Mouse (Mus musculus): Measurements from ENCODE around the gene Lix1l.

Gene Lix1l

GRCm38 (mm10) chr3:96565105-96565504, 35.8 kb upstream of the Lix1l start:
- DNase-seq (ENCODE audit: low read depth in 1 of 2, low spot score in 2 of 2), result no peak

GRCm38 (mm10) chr3:96566661-96567450, 34.1 kb upstream of the Lix1l start:
- DNase-seq (ENCODE audit: low read depth in 1 of 2, low spot score in 2 of 2), result no peak

GRCm38 (mm10) chr3:96568605-96569004, 32.3 kb upstream of the Lix1l start:
- DNase-seq (ENCODE audit: low read depth in 1 of 2, low spot score in 2 of 2), result no peak

DNA sequence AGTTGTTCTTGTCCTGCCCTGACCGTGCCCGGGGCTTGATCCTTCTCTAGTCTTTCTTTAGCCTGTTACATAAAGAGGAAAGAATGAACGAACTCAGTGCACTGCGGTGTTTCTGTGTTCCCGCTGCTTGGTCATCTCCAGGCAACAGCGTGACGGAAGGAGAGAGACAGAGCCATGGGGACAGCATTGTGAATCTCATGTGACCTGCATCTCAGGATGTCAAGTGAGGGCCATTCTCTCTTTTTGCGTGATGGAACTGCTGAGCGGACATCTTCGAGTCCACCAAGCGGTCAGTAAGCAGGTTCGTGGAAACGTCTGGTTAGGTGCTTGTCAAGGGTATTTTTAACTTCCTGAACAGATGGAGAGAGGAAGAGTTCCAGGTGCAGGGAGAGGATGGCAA, 31.4 kb upstream of the Lix1l start:
- no peak for DNase-seq (ENCODE audit: low read depth in 1 of 2, low spot score in 2 of 2)

GRCm38 (mm10) chr3:96569966-96570605, 30.9 kb upstream of the Lix1l start:
- DNase-seq (ENCODE audit: low read depth in 1 of 2, low spot score in 2 of 2), result no peak

DNA sequence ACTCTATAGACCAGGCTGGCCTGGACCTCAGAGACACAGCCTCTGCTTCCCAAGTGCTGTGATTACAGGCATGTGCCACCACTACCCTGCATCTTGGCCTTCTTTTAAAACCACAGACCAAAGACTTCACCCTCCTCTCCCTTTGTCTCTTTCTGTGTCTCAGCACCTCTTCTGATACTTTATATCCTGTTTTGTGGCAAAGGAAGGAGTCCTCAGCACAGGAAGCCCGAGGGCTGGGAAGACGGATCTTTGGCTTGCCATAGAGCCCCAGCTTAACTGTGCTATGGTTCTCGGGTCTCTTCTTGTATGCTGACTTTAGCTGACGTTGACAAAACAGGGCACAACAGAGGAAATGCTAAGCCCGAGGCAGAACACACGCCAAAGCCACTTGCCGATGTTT, 30.3 kb upstream of the Lix1l start:
- no peak for DNase-seq (ENCODE audit: low read depth in 1 of 2, low spot score in 2 of 2)

- no peak for DNase-seq (ENCODE audit: low read depth in 1 of 2, low spot score in 2 of 2)
Measured at GRCm38 (mm10) chr3:96571336-96571735, 29.6 kb upstream of the Lix1l start.

DNA sequence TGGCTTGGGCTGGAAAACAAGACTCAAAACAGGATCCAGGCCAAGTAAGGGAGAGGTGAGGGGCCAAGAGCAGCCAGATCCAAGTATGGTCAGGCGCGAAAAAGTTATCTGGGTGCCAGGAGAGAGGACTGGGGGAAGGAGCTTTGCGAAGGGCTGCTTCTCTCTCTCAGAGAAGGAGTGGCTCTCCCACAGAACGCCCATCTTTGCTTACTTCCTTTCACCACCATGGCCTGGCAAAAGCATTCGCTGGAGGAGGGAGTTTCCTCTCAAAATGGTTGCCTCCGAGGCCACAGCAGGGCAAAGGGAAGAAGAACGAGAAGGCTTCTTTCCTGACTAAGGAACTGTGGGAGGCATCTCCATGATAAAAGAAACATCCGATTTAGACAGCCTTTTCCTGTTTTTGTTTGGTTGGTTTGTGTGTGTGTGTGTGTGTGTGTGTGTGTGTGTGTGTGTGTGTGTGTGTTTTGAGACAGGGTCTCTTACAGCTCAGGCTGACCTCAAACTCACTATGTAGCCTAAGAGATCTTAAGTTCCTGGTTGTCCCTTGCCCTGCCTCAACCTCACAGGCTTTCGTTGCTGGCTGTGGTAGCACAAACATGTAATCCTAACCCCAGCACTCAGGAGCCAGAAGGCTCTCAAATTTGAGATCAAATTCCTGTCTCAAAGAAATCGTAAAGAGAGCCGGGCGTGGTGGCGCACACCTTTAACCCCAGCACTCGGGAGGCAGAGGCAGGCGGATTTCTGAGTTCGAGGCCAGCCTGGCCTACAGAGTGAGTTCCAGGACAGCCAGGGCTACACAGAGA, 28.9 kb upstream of the Lix1l start:
- peak in 1 of 2 experiments; percentile 53 for DNase-seq (ENCODE audit: low read depth in 1 of 2, low spot score in 2 of 2)

- no peak for DNase-seq (ENCODE audit: low read depth in 1 of 2, low spot score in 2 of 2)
Measured at GRCm38 (mm10) chr3:96573611-96574511, 27.1 kb upstream of the Lix1l start.

DNA sequence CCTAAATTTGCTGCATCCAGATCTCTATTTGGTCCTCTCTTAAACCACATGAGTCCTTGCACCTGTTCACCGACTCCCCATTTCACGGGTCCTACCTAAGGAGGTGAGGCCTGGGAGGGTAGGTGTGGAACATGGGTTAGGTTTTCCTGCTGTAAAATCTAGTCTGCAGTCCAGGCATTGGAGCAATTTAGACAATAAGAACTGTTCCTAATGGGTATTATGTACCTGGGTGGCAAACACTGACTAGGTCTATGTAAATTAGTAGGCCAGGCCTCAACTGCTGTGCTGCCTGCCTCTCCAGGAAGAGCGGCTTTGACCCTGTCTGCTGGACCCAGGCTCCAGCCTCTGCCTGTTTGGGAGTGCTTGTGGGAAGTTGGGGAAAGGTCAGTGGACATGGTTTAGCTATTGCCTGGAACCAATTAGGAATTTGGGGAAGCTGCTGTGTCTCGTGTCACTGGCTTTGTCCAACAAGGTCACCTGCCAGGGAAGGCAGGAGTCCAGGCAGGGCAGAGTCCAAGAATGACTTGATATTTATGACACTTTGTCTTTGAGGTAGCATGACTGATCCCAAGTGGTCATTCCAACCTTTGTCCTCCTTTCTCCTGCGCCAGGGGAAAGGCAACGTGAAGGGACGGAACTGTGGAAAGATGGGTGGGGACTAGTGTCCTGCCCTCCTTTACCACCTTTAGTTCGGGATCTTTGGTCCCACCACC, 25.5 kb upstream of the Lix1l start:
- no peak for DNase-seq (ENCODE audit: low read depth in 1 of 2, low spot score in 2 of 2)

DNA sequence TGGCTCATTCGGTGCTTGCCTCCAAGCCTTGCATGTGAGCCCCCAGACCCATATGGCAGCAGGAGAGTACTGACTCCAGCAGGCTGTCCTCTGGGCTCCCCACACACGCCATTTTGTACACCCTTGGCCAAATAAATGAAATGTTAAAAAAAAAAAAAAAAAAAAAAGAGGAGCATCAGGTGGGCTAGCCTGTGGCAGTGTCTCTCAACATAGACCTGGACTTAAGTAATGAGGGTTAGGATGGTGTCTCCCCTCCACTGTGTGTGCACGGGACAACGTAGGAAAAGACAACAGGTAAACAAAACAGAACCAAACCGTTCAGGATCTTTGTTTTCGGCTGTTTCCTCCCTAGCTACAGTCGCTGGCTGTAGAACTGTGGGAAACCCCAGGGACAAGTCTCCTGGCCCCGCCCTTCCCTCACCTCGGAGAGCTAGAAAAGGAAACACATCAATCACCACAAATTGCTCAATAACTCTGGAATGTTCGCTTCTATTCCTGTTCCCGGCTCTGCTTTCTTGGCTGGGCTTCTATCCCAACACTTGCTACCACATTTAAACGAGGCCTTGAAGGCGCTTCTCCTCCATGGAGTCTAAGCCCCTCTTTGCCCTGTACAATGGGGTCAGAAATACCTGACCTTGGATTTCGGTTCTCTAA, 24.8 kb upstream of the Lix1l start:
- DNase-seq (ENCODE audit: low read depth in 1 of 2, low spot score in 2 of 2), result no peak

DNA sequence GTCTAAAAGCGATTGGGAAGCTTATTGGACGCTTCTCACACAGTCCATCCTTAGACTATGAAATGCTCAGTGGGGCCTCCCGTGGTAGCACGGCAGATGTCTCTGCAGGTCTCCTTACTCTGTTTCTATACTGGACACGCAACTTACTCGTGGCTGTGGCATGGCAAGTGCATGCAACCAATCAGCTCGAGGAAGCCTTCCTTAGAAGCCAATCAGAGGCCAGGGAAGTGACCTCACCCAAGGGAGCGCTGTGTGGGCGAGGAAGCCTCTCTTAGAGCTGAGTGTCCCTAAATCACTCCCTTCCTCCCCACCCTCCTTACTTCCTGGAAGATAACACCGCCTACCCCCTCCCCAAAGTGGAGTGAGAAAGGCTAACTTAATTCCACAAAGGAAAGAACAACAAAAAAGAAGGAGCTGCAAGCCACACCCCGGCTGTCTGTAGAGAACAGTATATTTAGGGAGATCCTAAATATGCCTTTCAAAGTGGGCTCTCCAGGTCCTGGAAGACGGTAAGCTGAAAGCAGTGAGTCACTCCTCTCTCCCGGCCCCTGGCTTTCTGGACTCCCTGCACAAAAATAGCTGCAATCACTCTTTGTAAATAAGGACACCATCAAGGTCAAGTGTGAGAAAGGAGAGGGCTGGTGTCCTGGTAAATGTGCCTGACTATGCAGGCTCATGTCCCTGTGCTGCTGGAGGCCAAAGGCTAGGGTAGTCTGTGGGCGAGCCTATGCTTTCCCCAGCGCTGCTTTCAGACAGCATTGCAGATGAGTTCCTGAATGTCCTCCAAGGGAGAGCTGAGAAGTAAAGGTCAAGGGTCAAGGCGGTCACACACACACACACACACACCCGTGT, 24.0 kb upstream of the Lix1l start, which contains the start of gene Gm16253:
Gene Gm16253 (plus strand): TSS at position 295 of the 852 bp plus-strand sequence.
- DNase-seq (ENCODE audit: low read depth in 1 of 2, low spot score in 2 of 2), result peak; percentile 73 to 74

- DNase-seq (ENCODE audit: low read depth in 1 of 2, low spot score in 2 of 2), result no peak
Measured at GRCm38 (mm10) chr3:96577566-96577965, 23.4 kb upstream of the Lix1l start.

- DNase-seq (ENCODE audit: low read depth in 1 of 2, low spot score in 2 of 2), result no peak
Measured at GRCm38 (mm10) chr3:96578561-96579238, 22.2 kb upstream of the Lix1l start.

DNA sequence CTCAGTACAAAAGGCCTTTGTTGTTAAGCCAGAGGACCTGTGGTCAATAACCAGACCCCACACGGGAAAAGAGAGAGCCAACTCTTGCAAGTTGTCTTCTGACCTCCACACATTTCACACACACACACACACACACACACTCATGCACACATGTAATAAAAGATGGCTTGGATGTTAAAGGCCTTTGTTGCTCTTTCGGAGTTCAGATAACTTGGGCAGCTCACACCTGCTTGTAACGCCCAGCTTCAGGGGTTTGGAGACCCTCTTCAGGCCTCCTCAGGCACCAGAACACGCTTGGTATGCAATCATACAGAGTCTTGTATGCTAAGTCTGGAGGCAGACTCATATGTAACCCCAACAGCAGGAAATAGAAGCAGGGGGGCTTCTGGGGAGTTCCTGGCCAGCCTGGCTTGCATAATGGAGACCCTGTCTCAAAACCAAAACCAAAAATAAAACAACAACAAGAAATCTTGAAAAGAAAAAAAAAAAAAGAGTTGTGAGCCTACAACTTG, 21.7 kb upstream of the Lix1l start:
- no peak for DNase-seq (ENCODE audit: low read depth in 1 of 2, low spot score in 2 of 2)

DNA sequence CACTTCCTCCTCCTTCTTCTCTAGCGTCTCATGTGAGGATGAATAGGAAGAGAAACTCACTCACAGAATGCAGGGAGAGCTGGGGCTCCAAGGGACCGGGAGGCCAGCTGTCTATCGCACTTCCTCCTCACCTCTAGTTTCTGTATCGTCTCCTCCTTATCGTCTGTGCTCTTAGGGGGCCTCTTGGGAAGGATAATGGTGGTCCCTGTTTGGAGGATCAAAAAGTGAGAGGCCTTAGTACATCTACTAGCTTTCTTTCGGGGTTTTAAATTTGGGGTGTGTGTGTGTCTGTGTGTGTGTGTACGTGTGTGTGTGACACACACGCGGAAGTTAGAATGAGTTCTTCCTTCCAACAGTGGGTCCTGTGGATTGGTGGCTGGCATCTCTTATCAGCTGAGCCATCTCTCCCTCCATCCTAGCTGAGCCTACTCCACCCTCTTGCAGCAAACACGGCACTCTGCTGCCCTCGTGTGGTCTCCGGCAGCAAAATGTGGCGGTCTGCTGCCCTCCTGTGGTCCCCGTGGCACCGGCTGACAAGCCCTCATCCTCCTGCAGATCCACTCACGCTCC, 21.0 kb upstream of the Lix1l start:
- peak; percentile 73 to 84 for DNase-seq (ENCODE audit: low read depth in 1 of 2, low spot score in 2 of 2)

- no peak for DNase-seq (ENCODE audit: low read depth in 1 of 2, low spot score in 2 of 2)
Measured at GRCm38 (mm10) chr3:96581141-96581540, 19.8 kb upstream of the Lix1l start.

All from monocyte, adult 2 months (primary cell).